Mouse (Mus musculus): ENCODE results near the gene Fmn2.

- no peak for TF ChIP-seq CTCF (IDR thresholded peaks at IDR 0.05; ENCODE audit: control insufficient read depth, insufficient read depth, insufficient replicate concordance, low read depth, low read length)
- no peak for TF ChIP-seq POLR2A (IDR thresholded peaks at IDR 0.05; ENCODE audit: control insufficient read depth, low read depth, low read length)
These were observed 287.0 kb downstream of the Fmn2 start for GRCm38 (mm10) chr1:174788617-174789016.

Measured in testis, adult 2 months (tissue).